Mouse (Mus musculus): Measurements from ENCODE around the gene Cd300lg. TPM values are rescaled to one million over a fixed set of nuclear protein-coding genes. Genes with fewer than 3 reads are reported as not detected.

The Cd300lg gene
- not detected for total RNA-seq (2018; cell fraction: chromatin; rRNA removed)
- total RNA-seq (2018; cell fraction: cytosol; rRNA removed), result under 1 TPM in 18 of 26 experiments, not detected in 8; 0.04 to 0.53 (median 0.23) TPM
- under 1 TPM in 6 of 26 experiments, not detected in 20; 0.20 to 0.64 (median 0.38) TPM for total RNA-seq (2018; cell fraction: nucleus; rRNA removed)
- polyA plus RNA-seq (2018), result 0.19 to 0.50 TPM (median 0.22 TPM) in 3 replicates

- Histone ChIP-seq H3K27ac (no peak within 1 kb of the TSS), H3K79me2 (ENCODE audit: inconsistent target) (no peaks in the 10 kb centered on the region), H3K4me3 (ENCODE audit: inconsistent target) (no peak within 1 kb of the TSS), H3K36me3 (ENCODE audit: inconsistent target) (no peaks in the 10 kb centered on the region)
- 4% methylated on average over 5 of the region's 5 CpGs for WGBS (ENCODE audit: missing documents)
Measured at GRCm38 (mm10) chr11:102041350-102041949, at the start of gene Cd300lg. Gene Cd300lg, plus strand, starts transcription at chr11:102041509.

- no peaks in the 10 kb centered on the region for H3K36me3 ChIP-seq (ENCODE audit: inconsistent target)
- 67% methylated on average over 3 of the region's 3 CpGs for WGBS (ENCODE audit: missing documents)
Measured at GRCm38 (mm10) chr11:101991813-101992212, 49.5 kb upstream of the Cd300lg start.

GRCm38 (mm10) chr11:101992411-101992810, 48.9 kb upstream of the Cd300lg start:
- H3K4me3 ChIP-seq (ENCODE audit: inconsistent target), result no peak overlapping the region
- H3K36me3 ChIP-seq (ENCODE audit: inconsistent target), result no peaks in the 10 kb centered on the region
- no peaks in the 10 kb centered on the region for H3K79me2 ChIP-seq (ENCODE audit: inconsistent target)
- H3K27ac ChIP-seq, result no peak overlapping the region
- WGBS (ENCODE audit: missing documents), result 95% methylated on average over 7 of the region's 7 CpGs

More at GRCm38 (mm10) chr11:101991813-101992212, 49.5 kb upstream of the Cd300lg start:
- Histone ChIP-seq H3K4me3 (ENCODE audit: inconsistent target) (no peak overlapping the region), H3K27ac (no peak overlapping the region), H3K79me2 (ENCODE audit: inconsistent target) (no peaks in the 10 kb centered on the region)

GRCm38 (mm10) chr11:101994100-101994499, 47.2 kb upstream of the Cd300lg start:
- Histone ChIP-seq H3K27ac (no peak overlapping the region), H3K79me2 (ENCODE audit: inconsistent target) (no peaks in the 10 kb centered on the region), H3K36me3 (ENCODE audit: inconsistent target) (no peaks in the 10 kb centered on the region), H3K4me3 (ENCODE audit: inconsistent target) (no peak overlapping the region)
- WGBS (ENCODE audit: missing documents), result 58% methylated on average over 8 of the region's 8 CpGs

- no peaks in the 10 kb centered on the region for H3K79me2 ChIP-seq (ENCODE audit: inconsistent target)
- 93% methylated on average over 7 of the region's 7 CpGs for WGBS (ENCODE audit: missing documents)
- no peak overlapping the region for H3K4me3 ChIP-seq (ENCODE audit: inconsistent target)
- H3K27ac ChIP-seq, result no peak overlapping the region
- H3K36me3 ChIP-seq (ENCODE audit: inconsistent target), result no peaks in the 10 kb centered on the region
Measured at GRCm38 (mm10) chr11:101995938-101996337, 45.4 kb upstream of the Cd300lg start.

- WGBS (ENCODE audit: missing documents), result 50% methylated on average over 5 of the region's 5 CpGs
- no peaks in the 10 kb centered on the region for H3K36me3 ChIP-seq (ENCODE audit: inconsistent target)
- no peak overlapping the region for H3K27ac ChIP-seq
- no peak overlapping the region for H3K4me3 ChIP-seq (ENCODE audit: inconsistent target)
- no peaks in the 10 kb centered on the region for H3K79me2 ChIP-seq (ENCODE audit: inconsistent target)
Measured at GRCm38 (mm10) chr11:101998258-101998657, 43.1 kb upstream of the Cd300lg start.

- no peak overlapping the region for H3K27ac ChIP-seq
- WGBS (ENCODE audit: missing documents), result 83% methylated on average over 4 of the region's 4 CpGs
- H3K4me3 ChIP-seq (ENCODE audit: inconsistent target), result no peak overlapping the region
- H3K79me2 ChIP-seq (ENCODE audit: inconsistent target), result no peaks in the 10 kb centered on the region
- no peaks in the 10 kb centered on the region for H3K36me3 ChIP-seq (ENCODE audit: inconsistent target)
Measured at GRCm38 (mm10) chr11:101999466-101999865, 41.8 kb upstream of the Cd300lg start.

GRCm38 (mm10) chr11:102004251-102004650, 37.1 kb upstream of the Cd300lg start:
- Histone ChIP-seq H3K79me2 (ENCODE audit: inconsistent target) (no peaks in the 10 kb centered on the region), H3K4me3 (ENCODE audit: inconsistent target) (no peak overlapping the region), H3K36me3 (ENCODE audit: inconsistent target) (no peaks in the 10 kb centered on the region), H3K27ac (no peak overlapping the region)
- WGBS (ENCODE audit: missing documents), result 92% methylated on average over 6 of the region's 8 CpGs

- H3K27ac ChIP-seq, result no peak overlapping the region
- WGBS (ENCODE audit: missing documents), result 95% methylated on average over 9 of the region's 9 CpGs
- H3K36me3 ChIP-seq (ENCODE audit: inconsistent target), result no peaks in the 10 kb centered on the region
- H3K4me3 ChIP-seq (ENCODE audit: inconsistent target), result no peak overlapping the region
- H3K79me2 ChIP-seq (ENCODE audit: inconsistent target), result no peaks in the 10 kb centered on the region
Measured at GRCm38 (mm10) chr11:102006271-102006670, 35.0 kb upstream of the Cd300lg start.

- no peaks in the 10 kb centered on the region for H3K79me2 ChIP-seq (ENCODE audit: inconsistent target)
- no peak overlapping the region for H3K4me3 ChIP-seq (ENCODE audit: inconsistent target)
- WGBS (ENCODE audit: missing documents), result 85% methylated on average over 5 of the region's 5 CpGs
- no peak overlapping the region for H3K27ac ChIP-seq
- H3K36me3 ChIP-seq (ENCODE audit: inconsistent target), result no peaks in the 10 kb centered on the region
Measured at GRCm38 (mm10) chr11:102006688-102007087, 34.6 kb upstream of the Cd300lg start.

GRCm38 (mm10) chr11:102008372-102008771, 32.9 kb upstream of the Cd300lg start:
- H3K27ac ChIP-seq, result no peak overlapping the region
- no peaks in the 10 kb centered on the region for H3K36me3 ChIP-seq (ENCODE audit: inconsistent target)
- WGBS (ENCODE audit: missing documents), result 88% methylated on average over 8 of the region's 8 CpGs
- H3K79me2 ChIP-seq (ENCODE audit: inconsistent target), result no peaks in the 10 kb centered on the region
- H3K4me3 ChIP-seq (ENCODE audit: inconsistent target), result no peak overlapping the region

- H3K36me3 ChIP-seq (ENCODE audit: inconsistent target), result no peaks in the 10 kb centered on the region
- H3K4me3 ChIP-seq (ENCODE audit: inconsistent target), result no peak overlapping the region
- H3K27ac ChIP-seq, result no peak overlapping the region
- no peaks in the 10 kb centered on the region for H3K79me2 ChIP-seq (ENCODE audit: inconsistent target)
- 72% methylated on average over 14 of the region's 15 CpGs for WGBS (ENCODE audit: missing documents)
Measured at GRCm38 (mm10) chr11:102008954-102009637, 32.2 kb upstream of the Cd300lg start.

GRCm38 (mm10) chr11:102010140-102010539, 31.2 kb upstream of the Cd300lg start:
- WGBS (ENCODE audit: missing documents), result 94% methylated on average over 13 of the region's 13 CpGs
- Histone ChIP-seq H3K27ac (no peak overlapping the region), H3K79me2 (ENCODE audit: inconsistent target) (no peaks in the 10 kb centered on the region), H3K4me3 (ENCODE audit: inconsistent target) (no peak overlapping the region), H3K36me3 (ENCODE audit: inconsistent target) (no peaks in the 10 kb centered on the region)

- Histone ChIP-seq H3K27ac (no peak overlapping the region), H3K36me3 (ENCODE audit: inconsistent target) (no peaks in the 10 kb centered on the region), H3K4me3 (ENCODE audit: inconsistent target) (no peak overlapping the region), H3K79me2 (ENCODE audit: inconsistent target) (no peaks in the 10 kb centered on the region)
- WGBS (ENCODE audit: missing documents), result 86% methylated on average over 5 of the region's 8 CpGs
Measured at GRCm38 (mm10) chr11:102011510-102011909, 29.8 kb upstream of the Cd300lg start.

- no peaks in the 10 kb centered on the region for H3K79me2 ChIP-seq (ENCODE audit: inconsistent target)
- no peaks in the 10 kb centered on the region for H3K36me3 ChIP-seq (ENCODE audit: inconsistent target)
- 90% methylated on average over 8 of the region's 8 CpGs for WGBS (ENCODE audit: missing documents)
- no peak overlapping the region for H3K4me3 ChIP-seq (ENCODE audit: inconsistent target)
- H3K27ac ChIP-seq, result no peak overlapping the region
Measured at GRCm38 (mm10) chr11:102013201-102013600, 28.1 kb upstream of the Cd300lg start.
